Mouse (Mus musculus) E14TG2a.4 (cell line): ENCODE results near the gene Eln.

Experiments
- CTCF ChIP-seq: conservative IDR thresholded peaks from 2 replicates; pipeline ENCODE4 v1.5.1; 2014; ENCODE audit warnings: low read length
- NANOG ChIP-seq: IDR thresholded peaks from 2 replicates; pipeline ENCODE4 v1.6.1; 2014; ENCODE audit warnings: borderline replicate concordance, low read length, mixed read lengths
- POU5F1 ChIP-seq: IDR thresholded peaks from 2 replicates; pipeline ENCODE4 v1.6.1; 2014; ENCODE audit warnings: low read length, borderline replicate concordance

GRCm38 (mm10) chr5:134734072-134734471 is 13.1 kb downstream of the Eln start:
- no peak for TF ChIP-seq CTCF
- no peak for TF ChIP-seq NANOG
- TF ChIP-seq POU5F1, result no peak
